Mouse (Mus musculus): Measurements from ENCODE around the gene Rad51d. TPM values are rescaled to one million over a fixed set of nuclear protein-coding genes. Genes with fewer than 3 reads are reported as not detected.

Rad51d gene
- polyA plus RNA-seq, 1 experiment, result 25.8 TPM

- Histone ChIP-seq H3K9ac (ENCODE audit: low read depth, poor library complexity, severe bottlenecking) (no peak within 1 kb of the TSS), H3K4me1 (ENCODE audit: control insufficient read depth, insufficient read depth, low read length) (peaks cover 5% of the 10 kb centered on the region), H3K9me3 (replicated peaks; ENCODE audit: control insufficient read depth, insufficient read depth, low read length, poor library complexity, severe bottlenecking) (no peaks in the 10 kb centered on the region), H3K36me3 (ENCODE audit: control insufficient read depth, insufficient read depth, low read length, poor library complexity, severe bottlenecking) (peaks cover 11% of the 10 kb centered on the region; the same call in 1 of the 2 replicates), H3K4me3 (ENCODE audit: low read depth, low read length) (no peak within 1 kb of the TSS), H3K27me3 (ENCODE audit: control insufficient read depth, insufficient read depth, low read length, poor library complexity, severe bottlenecking) (no peaks in the 10 kb centered on the region), H3K27ac (ENCODE audit: insufficient read depth, low read length) (no peak within 1 kb of the TSS)
- no peak for TF ChIP-seq EP300 (IDR thresholded peaks at IDR 0.05; ENCODE audit: insufficient read depth, low read depth, low read length)
- TF ChIP-seq POLR2A (IDR thresholded peaks at IDR 0.05; ENCODE audit: insufficient read depth, low read length), result no peak
- TF ChIP-seq CTCF (IDR thresholded peaks at IDR 0.05; ENCODE audit: low read depth, low read length), result no peak
Measured at GRCm38 (mm10) chr11:82910250-82910649, 19.8 kb upstream of the Rad51d start, which contains the start of gene Unc45b. TSS of gene Unc45b (plus strand) at chr11:82910550.

- Histone ChIP-seq H3K27ac (ENCODE audit: insufficient read depth, low read length) (no peak overlapping the region), H3K36me3 (ENCODE audit: control insufficient read depth, insufficient read depth, low read length, poor library complexity, severe bottlenecking) (peaks cover 22% of the 10 kb centered on the region), H3K9me3 (replicated peaks; ENCODE audit: control insufficient read depth, insufficient read depth, low read length, poor library complexity, severe bottlenecking) (no peaks in the 10 kb centered on the region), H3K4me3 (ENCODE audit: low read depth, low read length) (peak overlapping the region; percentile 45), H3K9ac (ENCODE audit: low read depth, poor library complexity, severe bottlenecking) (no peak overlapping the region; the same call in 1 of the 2 replicates), H3K4me1 (ENCODE audit: control insufficient read depth, insufficient read depth, low read length) (peaks cover 7% of the 10 kb centered on the region), H3K27me3 (ENCODE audit: control insufficient read depth, insufficient read depth, low read length, poor library complexity, severe bottlenecking) (no peaks in the 10 kb centered on the region)
- TF ChIP-seq POLR2A (IDR thresholded peaks at IDR 0.05; ENCODE audit: insufficient read depth, low read length), result no peak
- no peak for TF ChIP-seq CTCF (IDR thresholded peaks at IDR 0.05; ENCODE audit: low read depth, low read length)
- no peak for TF ChIP-seq EP300 (IDR thresholded peaks at IDR 0.05; ENCODE audit: insufficient read depth, low read depth, low read length)
Measured at GRCm38 (mm10) chr11:82908608-82908989, 18.2 kb upstream of the Rad51d start.

- no peak within 1 kb of the TSS for H3K27ac ChIP-seq (ENCODE audit: insufficient read depth, low read length)
- peak within 1 kb of the TSS; percentile 92 for H3K4me3 ChIP-seq (ENCODE audit: low read depth, low read length)
- TF ChIP-seq CTCF (IDR thresholded peaks at IDR 0.05; ENCODE audit: low read depth, low read length) (peak; percentile 86), POLR2A (IDR thresholded peaks at IDR 0.05; ENCODE audit: insufficient read depth, low read length) (peak; percentile 28), EP300 (IDR thresholded peaks at IDR 0.05; ENCODE audit: insufficient read depth, low read depth, low read length) (no peak)
- H3K36me3 ChIP-seq (ENCODE audit: control insufficient read depth, insufficient read depth, low read length, poor library complexity, severe bottlenecking), result peaks cover 24% of the 10 kb centered on the region
- H3K9me3 ChIP-seq (replicated peaks; ENCODE audit: control insufficient read depth, insufficient read depth, low read length, poor library complexity, severe bottlenecking), result no peaks in the 10 kb centered on the region
- H3K4me1 ChIP-seq (ENCODE audit: control insufficient read depth, insufficient read depth, low read length), result peaks cover 7% of the 10 kb centered on the region
- H3K9ac ChIP-seq (ENCODE audit: low read depth, poor library complexity, severe bottlenecking), result peak within 1 kb of the TSS; percentile 79
- H3K27me3 ChIP-seq (ENCODE audit: control insufficient read depth, insufficient read depth, low read length, poor library complexity, severe bottlenecking), result no peaks in the 10 kb centered on the region
Measured at GRCm38 (mm10) chr11:82907651-82908607, 17.5 kb upstream of the Rad51d start, which contains the start of gene Nle1. TSS of gene Nle1 (minus strand) at chr11:82908411.

GRCm38 (mm10) chr11:82905816-82906215, 15.4 kb upstream of the Rad51d start:
- Histone ChIP-seq H3K9ac (ENCODE audit: low read depth, poor library complexity, severe bottlenecking) (no peak overlapping the region), H3K9me3 (replicated peaks; ENCODE audit: control insufficient read depth, insufficient read depth, low read length, poor library complexity, severe bottlenecking) (no peaks in the 10 kb centered on the region), H3K4me1 (ENCODE audit: control insufficient read depth, insufficient read depth, low read length) (peaks cover 7% of the 10 kb centered on the region), H3K27me3 (ENCODE audit: control insufficient read depth, insufficient read depth, low read length, poor library complexity, severe bottlenecking) (no peaks in the 10 kb centered on the region), H3K4me3 (ENCODE audit: low read depth, low read length) (no peak overlapping the region), H3K27ac (ENCODE audit: insufficient read depth, low read length) (no peak overlapping the region), H3K36me3 (ENCODE audit: control insufficient read depth, insufficient read depth, low read length, poor library complexity, severe bottlenecking) (peaks cover 42% of the 10 kb centered on the region)
- TF ChIP-seq POLR2A (IDR thresholded peaks at IDR 0.05; ENCODE audit: insufficient read depth, low read length), result no peak
- no peak for TF ChIP-seq CTCF (IDR thresholded peaks at IDR 0.05; ENCODE audit: low read depth, low read length)
- TF ChIP-seq EP300 (IDR thresholded peaks at IDR 0.05; ENCODE audit: insufficient read depth, low read depth, low read length), result no peak

GRCm38 (mm10) chr11:82904952-82905351, 14.5 kb upstream of the Rad51d start:
- Histone ChIP-seq H3K27me3 (ENCODE audit: control insufficient read depth, insufficient read depth, low read length, poor library complexity, severe bottlenecking) (no peaks in the 10 kb centered on the region), H3K9me3 (replicated peaks; ENCODE audit: control insufficient read depth, insufficient read depth, low read length, poor library complexity, severe bottlenecking) (no peaks in the 10 kb centered on the region), H3K4me1 (ENCODE audit: control insufficient read depth, insufficient read depth, low read length) (peaks cover 7% of the 10 kb centered on the region), H3K27ac (ENCODE audit: insufficient read depth, low read length) (no peak overlapping the region), H3K36me3 (ENCODE audit: control insufficient read depth, insufficient read depth, low read length, poor library complexity, severe bottlenecking) (peaks cover 48% of the 10 kb centered on the region), H3K4me3 (ENCODE audit: low read depth, low read length) (no peak overlapping the region), H3K9ac (ENCODE audit: low read depth, poor library complexity, severe bottlenecking) (no peak overlapping the region)
- TF ChIP-seq POLR2A (IDR thresholded peaks at IDR 0.05; ENCODE audit: insufficient read depth, low read length), result no peak
- no peak for TF ChIP-seq EP300 (IDR thresholded peaks at IDR 0.05; ENCODE audit: insufficient read depth, low read depth, low read length)
- no peak for TF ChIP-seq CTCF (IDR thresholded peaks at IDR 0.05; ENCODE audit: low read depth, low read length)

Data from ES-Bruce4 (cell line).